Mouse (Mus musculus): Measurements from ENCODE around the gene Vill.
A peak's percentile ranks its signal among the peaks of the same experiment; 100 is the strongest.

Gene Vill

GRCm38 (mm10) chr9:119110640-119111039 lies 58.1 kb downstream of the Vill start:
- DNase-seq (ENCODE audit: low spot score), result peak; percentile 58

DNA sequence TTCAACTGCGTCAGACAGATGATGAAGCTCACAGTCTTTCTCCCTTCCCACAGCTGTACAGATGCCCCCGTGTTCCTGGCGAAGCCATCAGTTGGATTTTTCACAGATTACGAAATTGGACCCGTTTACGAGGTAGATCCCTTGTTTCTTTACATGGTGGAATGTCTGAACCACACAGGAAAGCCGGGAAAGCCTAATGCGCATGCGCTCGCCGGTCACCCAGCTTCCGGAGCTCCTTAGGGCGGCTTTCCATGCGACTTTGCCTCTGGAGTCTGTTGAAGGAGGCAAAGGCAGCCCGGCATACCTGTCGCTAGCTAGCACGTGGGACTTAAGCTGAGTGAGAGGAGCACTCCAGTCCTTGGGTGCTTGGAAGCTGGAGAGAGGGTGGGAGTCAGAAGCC lies 62.3 kb downstream of the Vill start:
- DNase-seq (ENCODE audit: low spot score), result no peak

GRCm38 (mm10) chr9:119119409-119120167 lies 67.0 kb downstream of the Vill start:
- DNase-seq (ENCODE audit: low spot score), result no peak

DNA sequence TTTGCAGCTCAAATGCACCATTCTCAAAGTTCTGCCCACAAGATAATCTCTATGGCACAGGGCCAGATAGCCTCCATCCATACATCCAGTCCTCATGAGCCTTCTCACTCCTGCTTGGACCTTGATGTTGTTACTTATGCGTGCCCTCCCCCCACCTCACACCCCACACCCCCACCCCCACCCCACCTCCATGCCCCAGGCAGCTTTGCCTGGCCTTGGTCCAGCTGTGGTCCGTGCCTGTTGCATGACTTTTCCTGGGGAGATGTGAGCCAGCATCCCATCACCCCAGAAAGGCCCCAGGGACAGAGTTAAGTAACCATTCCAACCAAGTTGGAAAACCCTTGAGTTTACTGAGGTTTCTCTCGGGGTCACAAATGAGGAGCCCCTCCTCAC lies 67.6 kb downstream of the Vill start:
- DNase-seq (ENCODE audit: low spot score), result no peak
